Mouse (Mus musculus) liver, postnatal 0 days (tissue): ENCODE data around the gene Ttll11.

Experiments
- CTCF ChIP-seq: sonication (generic); IDR thresholded peaks from 2 replicates; pipeline ENCODE4 v1.5.1; 2016; ENCODE audit warnings: antibody characterized with exemption, low read depth
- EP300 ChIP-seq: IDR thresholded peaks from 2 replicates; pipeline ENCODE4 v1.6.1; 2016; ENCODE audit warnings: antibody characterized with exemption, low read depth, mild to moderate bottlenecking

DNA sequence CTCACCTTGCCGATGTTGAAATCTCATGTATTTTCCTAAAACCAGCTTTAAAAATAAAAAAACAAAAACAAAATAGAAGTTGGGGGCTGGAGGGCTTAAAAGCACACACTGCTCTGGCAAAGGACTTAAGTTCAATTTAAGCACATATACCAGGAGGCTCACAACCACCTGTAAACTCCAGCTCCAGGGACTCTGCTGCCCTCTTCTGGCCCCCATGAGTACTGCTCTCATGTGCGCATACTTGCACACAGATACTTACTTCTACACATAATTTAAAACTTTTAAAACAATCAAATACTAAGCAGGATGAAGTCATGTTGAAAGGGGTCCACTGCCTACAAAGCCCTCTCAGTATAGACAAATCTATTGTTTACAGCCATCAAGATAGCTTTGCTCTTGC lies 244.7 kb downstream of the Ttll11 start:
- TF ChIP-seq CTCF (peak; percentile 51), EP300 (no peak)
